Mouse (Mus musculus): ENCODE results near the gene Oprm1. TPM values are rescaled to one million over a fixed set of nuclear protein-coding genes. Genes with fewer than 3 reads are reported as not detected.

Oprm1 gene
- total RNA-seq, 2 experiments from 2014 or later, result not detected

DNA sequence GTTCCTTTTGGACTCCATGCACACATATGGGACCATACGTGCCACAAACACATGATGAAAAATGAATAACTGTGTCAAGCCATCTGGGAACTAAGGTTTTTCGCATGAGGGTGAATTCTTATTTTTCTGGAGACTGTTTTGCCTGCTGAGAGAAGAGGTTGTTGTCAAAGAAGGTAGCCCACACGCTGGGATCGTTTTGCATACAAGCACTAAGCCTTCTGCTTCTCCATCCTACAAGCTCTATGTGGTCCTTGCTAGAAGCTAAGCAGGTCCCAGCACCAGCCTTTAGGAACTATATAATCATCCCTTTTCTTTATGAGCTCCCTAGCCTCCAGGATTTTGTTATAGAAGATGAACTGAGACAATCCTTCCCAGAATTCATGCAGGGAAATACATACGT is 200.5 kb downstream of the Oprm1 start:
- intact Hi-C loops (cut with DNase I), result no loop called here
- Histone ChIP-seq H3K27ac (no peak overlapping the region), H3K4me3 (no peak overlapping the region)
- no peak for DNase-seq
- TF ChIP-seq CTCF (IDR thresholded peaks at IDR 0.05), result no peak

DNA sequence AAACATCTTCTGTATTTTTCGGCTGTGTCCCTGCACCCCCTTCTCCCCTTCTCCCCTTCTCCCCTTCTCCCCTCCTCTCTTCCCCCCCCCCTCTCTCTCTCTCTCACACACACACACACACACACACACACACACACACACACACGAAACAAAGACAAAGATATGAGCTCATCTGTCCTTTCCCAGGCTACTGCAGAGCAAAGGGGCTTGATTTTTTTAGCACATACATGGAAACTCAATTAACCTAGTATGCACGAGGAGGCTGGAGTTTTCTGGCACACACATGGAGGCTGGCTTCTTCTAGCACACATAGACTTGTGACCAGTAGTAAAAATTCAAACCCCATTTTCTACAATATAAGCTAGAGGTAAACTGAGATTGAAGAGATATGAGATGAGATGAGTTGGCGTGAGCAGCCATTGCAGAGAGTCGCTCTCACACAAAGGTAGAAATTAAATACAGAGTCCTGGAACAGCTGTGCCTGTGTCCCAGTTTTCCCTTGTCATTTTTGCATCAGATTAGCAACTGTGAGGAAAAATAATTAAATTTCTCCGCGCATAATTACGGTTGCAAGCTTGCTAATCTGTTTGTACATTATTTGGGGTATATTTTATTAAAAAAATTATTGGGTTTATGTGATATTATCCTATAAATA is 209.4 kb downstream of the Oprm1 start:
- Histone ChIP-seq H3K4me3 (no peak overlapping the region), H3K27ac (no peak overlapping the region)
- intact Hi-C loops (cut with DNase I), result no loop called here
- no peak for DNase-seq
- no peak for TF ChIP-seq CTCF (IDR thresholded peaks at IDR 0.05)

DNA sequence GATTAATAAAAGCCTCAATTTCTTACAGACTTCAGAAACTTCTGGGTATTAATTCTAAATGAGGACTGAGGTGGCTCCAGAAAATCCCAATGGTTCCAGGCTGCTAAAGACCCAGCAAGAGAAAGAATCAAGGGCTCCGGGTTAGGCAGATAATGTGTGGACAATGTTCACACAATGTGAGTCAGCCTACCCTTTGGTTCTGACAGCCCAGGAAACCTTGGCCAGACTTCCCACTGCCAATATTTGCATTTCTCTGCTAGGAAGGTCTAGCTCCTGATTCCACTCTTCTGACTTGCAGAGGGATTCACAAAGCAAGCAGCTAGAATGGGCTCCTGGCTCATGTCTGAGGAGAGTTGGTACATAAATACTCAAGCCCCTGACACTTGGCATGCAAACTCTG is 210.0 kb downstream of the Oprm1 start:
- DNase-seq, result no peak
- intact Hi-C loops (cut with DNase I), result no loop called here
- H3K27ac ChIP-seq, result no peak overlapping the region
- no peak overlapping the region for H3K4me3 ChIP-seq
- TF ChIP-seq CTCF (IDR thresholded peaks at IDR 0.05), result no peak

DNA sequence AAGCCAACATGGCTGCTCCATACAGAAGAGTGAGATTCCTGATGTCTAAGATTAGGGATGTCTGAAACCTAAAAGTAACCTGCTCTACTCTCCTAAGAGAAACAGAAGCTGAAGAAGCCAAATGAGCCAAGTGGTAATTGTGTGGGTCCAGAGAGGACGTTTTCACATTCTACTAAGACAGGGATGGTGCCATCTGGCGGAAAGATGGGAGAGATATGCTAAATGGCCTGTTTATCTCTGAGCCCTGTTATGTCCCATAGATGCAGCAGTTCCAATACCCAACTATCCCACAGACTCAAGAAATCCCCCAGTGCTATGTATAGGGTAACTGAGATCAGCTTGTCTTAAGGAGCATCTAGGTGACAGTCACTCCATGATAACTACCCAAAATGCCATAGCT is 219.5 kb downstream of the Oprm1 start:
- DNase-seq, result no peak
- TF ChIP-seq CTCF (IDR thresholded peaks at IDR 0.05), result no peak
- Histone ChIP-seq H3K27ac (no peak overlapping the region), H3K4me3 (no peak overlapping the region)
- intact Hi-C loops (cut with DNase I), result no loop called here

DNA sequence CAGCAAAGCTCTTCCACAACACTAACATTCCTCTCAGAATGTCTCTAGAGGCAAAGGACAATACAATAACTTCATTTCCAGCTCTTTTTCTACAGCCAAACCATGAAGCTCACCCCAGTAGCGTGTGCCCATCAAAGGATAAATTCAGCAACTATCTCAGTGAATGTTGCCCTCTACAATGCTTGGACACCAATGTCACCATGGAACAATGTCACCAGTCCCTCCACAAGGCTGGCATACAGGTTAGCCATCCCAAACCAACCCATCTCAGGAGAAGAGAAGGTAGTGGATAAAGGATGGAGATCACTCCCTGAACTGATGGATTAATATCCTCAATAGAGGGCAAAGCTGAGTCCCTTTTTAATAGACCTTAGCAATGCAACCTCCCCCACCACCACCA is 220.4 kb downstream of the Oprm1 start:
- intact Hi-C loops (cut with DNase I), result no loop called here
- DNase-seq, result no peak
- Histone ChIP-seq H3K4me3 (no peak overlapping the region), H3K27ac (no peak overlapping the region)
- TF ChIP-seq CTCF (IDR thresholded peaks at IDR 0.05), result no peak

DNA sequence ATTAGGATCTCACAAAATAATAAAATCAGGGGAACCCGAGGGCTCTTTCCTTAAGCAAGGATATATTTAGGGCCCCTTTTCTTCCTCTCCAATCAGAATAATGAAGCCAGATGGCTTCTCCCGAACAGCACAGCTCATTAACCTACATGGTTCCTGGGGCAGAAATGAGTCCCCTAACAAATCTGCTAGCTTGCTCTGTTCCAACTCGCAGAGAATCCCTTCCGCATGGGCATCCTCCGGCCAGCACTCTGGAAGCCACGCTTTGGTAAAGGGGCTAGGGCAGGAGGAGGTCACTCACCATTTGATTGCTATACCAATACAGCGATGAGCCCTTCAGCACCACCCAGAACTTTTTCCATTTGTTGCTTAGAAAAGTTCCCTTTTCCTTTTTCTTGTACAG is 220.9 kb downstream of the Oprm1 start:
- H3K4me3 ChIP-seq, result no peak overlapping the region
- intact Hi-C loops (cut with DNase I), result no loop called here
- no peak overlapping the region for H3K27ac ChIP-seq
- no peak for DNase-seq
- TF ChIP-seq CTCF (IDR thresholded peaks at IDR 0.05), result no peak

DNA sequence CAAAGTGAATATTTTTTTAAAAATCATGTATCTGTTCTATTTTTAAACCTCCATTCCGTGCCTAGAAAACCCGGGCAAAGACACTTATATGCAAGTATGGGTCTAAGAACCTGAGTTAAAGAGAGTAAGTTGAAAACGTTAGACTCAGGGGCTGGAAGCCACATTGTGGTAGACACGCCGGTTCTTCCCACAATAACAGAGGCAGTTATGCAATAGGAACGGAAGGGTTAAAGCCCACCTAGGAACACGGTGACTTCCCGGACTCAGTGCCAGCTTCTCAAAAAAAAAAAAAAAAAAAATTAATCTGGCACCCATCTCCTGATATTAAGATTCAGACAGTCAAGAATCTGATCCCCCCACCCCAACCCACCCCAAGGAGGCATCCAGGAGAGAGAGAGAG is 221.5 kb downstream of the Oprm1 start:
- TF ChIP-seq CTCF (IDR thresholded peaks at IDR 0.05), result no peak
- H3K27ac ChIP-seq, result no peak overlapping the region
- intact Hi-C loops (cut with DNase I), result no loop called here
- DNase-seq, result no peak
- H3K4me3 ChIP-seq, result no peak overlapping the region

DNA sequence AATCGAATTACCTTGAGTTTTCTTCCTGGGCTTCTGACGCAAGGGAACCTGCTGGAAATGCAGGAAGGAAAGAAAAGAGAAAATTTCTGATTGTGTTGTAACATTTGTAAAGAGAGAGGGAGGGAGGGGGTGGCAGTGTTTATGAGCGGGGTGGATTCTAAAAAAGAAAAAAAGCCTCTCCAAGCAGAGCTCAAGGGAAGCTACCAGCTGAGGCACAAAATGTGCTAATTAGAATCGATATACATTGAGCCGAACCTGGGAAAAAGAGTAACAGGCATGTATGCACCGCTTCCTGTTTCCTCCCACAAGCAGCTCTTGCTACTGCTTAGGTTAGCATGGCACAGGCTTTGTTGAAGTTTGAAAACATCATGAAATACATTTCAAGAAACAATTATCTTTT is 221.9 kb downstream of the Oprm1 start:
- no peak for TF ChIP-seq CTCF (IDR thresholded peaks at IDR 0.05)
- Histone ChIP-seq H3K4me3 (no peak overlapping the region), H3K27ac (no peak overlapping the region)
- DNase-seq, result no peak
- intact Hi-C loops (cut with DNase I), result no loop called here

DNA sequence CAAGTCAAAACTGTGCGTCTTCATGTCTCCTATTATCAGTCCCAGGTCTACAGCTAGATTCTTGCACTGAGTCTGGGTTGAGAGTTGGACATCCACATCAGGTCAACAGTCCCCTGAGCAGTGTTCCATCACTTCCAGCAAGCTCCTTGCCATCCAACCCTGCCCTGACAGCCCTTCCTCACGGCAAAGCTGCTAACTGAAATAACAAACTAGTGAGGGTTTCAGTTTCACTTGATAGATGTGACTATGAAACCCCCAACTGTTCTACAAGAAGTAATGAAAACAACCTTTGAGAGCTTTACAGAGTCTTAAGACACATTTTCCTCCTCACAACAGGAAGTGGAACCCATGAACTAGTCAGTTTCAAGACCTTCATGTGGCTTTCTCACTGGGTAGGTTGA is 224.4 kb downstream of the Oprm1 start:
- Histone ChIP-seq H3K27ac (no peak overlapping the region), H3K4me3 (no peak overlapping the region)
- DNase-seq, result no peak
- no peak for TF ChIP-seq CTCF (IDR thresholded peaks at IDR 0.05)
- intact Hi-C loops (cut with DNase I), result no loop called here

DNA sequence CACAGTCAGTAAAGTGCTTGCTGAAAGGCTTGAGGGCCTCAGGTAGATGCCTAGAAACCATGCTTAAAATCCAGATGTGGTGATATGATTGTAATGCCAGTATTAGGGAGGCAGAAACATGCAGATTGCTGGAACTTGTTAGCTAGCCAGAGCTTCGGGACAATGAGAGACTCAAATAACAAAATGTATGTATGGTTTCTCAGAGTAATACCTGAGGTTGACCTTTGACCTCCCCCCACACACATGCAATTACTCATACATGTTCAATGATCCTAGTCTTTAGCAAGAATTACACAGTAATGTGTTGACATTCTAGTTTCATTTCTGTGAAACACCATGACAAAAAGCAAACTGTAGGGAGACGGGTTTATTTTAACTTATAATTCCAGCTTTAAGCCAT is 225.1 kb downstream of the Oprm1 start:
- TF ChIP-seq CTCF (IDR thresholded peaks at IDR 0.05), result no peak
- Histone ChIP-seq H3K27ac (no peak overlapping the region), H3K4me3 (no peak overlapping the region)
- intact Hi-C loops (cut with DNase I), result no loop called here
- DNase-seq, result no peak

DNA sequence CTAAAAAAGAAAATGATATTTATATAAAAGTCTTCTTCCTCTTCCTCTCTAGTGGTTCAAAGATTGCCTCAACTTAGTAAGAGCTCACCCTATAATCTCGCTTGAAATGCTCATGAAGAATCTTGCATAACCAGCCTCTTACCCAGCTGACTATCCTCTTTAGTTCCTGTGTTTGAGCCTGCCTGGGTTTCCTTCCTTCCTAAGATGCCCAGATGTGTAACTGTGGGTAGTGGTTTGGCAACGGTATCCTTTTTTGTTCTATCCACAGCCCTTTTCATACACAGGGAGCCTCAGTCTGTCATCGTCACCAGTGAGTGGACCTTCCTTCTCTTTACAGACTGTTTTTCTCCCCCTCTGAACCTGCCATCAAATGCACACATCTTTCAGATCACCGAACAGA is 227.9 kb downstream of the Oprm1 start:
- DNase-seq, result no peak
- no peak overlapping the region for H3K27ac ChIP-seq
- H3K4me3 ChIP-seq, result no peak overlapping the region
- intact Hi-C loops (cut with DNase I), result no loop called here
- TF ChIP-seq CTCF (IDR thresholded peaks at IDR 0.05), result no peak

DNA sequence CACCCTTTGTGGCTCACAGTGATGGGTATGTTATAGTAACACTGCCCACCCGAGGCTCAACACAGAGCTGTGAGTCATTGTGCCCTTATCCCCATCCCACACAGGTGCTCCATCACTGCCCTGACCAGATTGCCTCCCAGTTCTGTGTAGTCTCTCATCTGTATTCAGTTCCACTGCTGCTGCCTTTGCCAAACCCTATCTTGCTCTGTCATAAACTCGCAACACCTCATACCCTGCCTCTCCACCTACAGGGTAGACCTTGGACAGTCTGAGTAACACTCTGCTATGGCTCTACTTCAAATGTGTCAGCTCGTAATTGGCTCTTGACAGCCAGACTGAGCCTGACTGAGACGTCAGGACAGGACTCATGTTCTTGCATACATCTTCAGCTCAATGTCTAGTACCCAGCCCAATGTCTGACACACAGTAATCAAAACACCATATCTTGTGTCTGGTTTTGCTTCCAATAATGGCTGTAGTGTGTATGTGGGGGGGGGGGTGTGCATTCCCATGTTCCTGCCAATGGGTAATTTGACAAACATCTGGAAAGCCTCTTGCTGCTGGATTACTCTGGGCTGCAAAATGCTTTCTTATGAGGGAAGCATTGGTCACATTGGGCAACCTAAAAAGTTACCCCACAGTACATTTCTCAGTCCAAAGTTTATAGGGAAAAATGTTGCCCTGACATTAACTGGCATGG is 229.2 kb downstream of the Oprm1 start:
- intact Hi-C loops (cut with DNase I), result no loop called here

DNA sequence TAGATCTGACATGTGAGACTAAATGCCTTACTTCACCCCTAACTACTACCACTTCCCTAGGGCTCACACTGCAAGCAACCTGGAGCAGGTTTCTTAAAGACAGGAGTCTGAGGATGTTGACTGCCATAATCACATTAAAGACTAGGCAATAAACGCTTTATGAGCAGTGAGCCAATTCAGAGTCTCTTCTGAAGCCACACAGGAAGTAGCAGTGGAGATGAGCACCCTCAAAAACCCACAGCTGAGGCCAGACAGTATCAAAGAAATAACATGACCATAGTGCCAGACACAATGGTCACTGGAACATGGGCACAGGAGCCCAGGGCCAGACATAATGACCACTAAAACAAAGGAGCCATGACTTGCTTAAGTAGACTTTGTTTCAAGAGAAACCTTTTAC is 230.2 kb downstream of the Oprm1 start:
- no peak for DNase-seq
- no peak for TF ChIP-seq CTCF (IDR thresholded peaks at IDR 0.05)
- Histone ChIP-seq H3K4me3 (no peak overlapping the region), H3K27ac (no peak overlapping the region)
- intact Hi-C loops (cut with DNase I), result no loop called here

More for the DNA sequence above, 229.2 kb downstream of the Oprm1 start:
- Histone ChIP-seq H3K27ac (no peak overlapping the region), H3K4me3 (no peak overlapping the region)
- no peak for TF ChIP-seq CTCF (IDR thresholded peaks at IDR 0.05)
- DNase-seq, result no peak

DNA sequence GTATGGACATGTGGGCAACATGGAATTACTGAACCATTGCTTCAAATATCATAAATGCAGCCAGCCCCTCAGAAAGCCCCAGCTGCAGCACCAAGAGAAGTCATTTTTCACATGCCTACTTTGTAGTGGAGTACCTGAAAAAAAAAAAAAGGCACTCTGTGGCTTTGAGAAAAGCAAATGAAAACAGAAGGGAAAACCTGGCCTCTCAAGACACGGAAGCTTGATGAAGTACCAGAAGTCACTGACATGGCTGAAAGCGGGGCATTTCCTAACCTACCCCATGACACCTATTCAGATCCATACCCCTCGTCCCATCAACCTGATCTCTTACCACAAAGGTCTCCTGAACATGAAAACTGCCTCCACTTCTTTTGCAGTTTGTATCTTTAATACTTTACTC is 238.6 kb downstream of the Oprm1 start:
- intact Hi-C loops (cut with DNase I), result no loop called here
- no peak for TF ChIP-seq CTCF (IDR thresholded peaks at IDR 0.05)
- Histone ChIP-seq H3K27ac (no peak overlapping the region), H3K4me3 (no peak overlapping the region)
- no peak for DNase-seq

Measured in gastrocnemius, adult 2 months (tissue).